In the genomic region with DNA sequence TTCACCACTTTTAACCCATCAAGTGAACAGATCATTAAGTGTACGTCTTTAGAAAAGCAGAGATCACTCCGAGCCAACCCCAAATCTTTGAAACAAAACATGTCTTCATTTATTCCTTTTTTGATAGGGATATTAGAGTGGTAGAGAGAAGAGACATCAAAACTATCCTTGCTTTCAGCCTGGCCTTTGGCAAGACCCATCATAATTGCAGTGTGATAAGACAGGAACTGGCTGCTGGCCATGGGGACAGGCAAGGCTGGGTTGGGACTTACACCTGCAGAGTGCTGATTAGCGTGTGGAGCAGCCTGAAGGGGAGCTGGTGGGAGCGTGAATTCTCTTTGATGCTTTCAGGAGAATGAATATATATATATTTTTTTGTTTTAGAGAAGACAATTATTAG, we compare ENCODE assay signal across 12 mouse cellular contexts. TPM values are rescaled to one million over a fixed set of nuclear protein-coding genes. Genes with fewer than 3 reads are reported as not detected.
A peak's percentile ranks its signal among the peaks of the same experiment; 100 is the strongest.
DNase-seq lines count a peak whose midpoint lies in the region; ATAC-seq and TF ChIP-seq lines count a peak whose summit lies in the region.
"Had no signal": no experiment of that assay in that cellular context is flagged by ENCODE, and none has a peak within 500 bp of the region (broad histone marks: within the 10 kb centered on the region; RNA-seq: fewer than 3 reads in every experiment).

No protein-coding gene starts in this region.

- H3K27me3 ChIP-seq in midbrain, embryonic 10.5 days (ENCODE audit: low read depth, poor library complexity, severe bottlenecking) = peaks cover 26% of the 10 kb centered on the region
- H3K27me3 ChIP-seq in midbrain, postnatal 0 days (ENCODE audit: insufficient read depth, low read length) = no peaks in the 10 kb centered on the region
- H3K27me3 ChIP-seq in forebrain, postnatal 0 days (ENCODE audit: insufficient read depth, low read length) = no peaks in the 10 kb centered on the region
- peaks cover 19% of the 10 kb centered on the region for H3K27me3 ChIP-seq in limb, embryonic 10.5 days (ENCODE audit: low read depth, poor library complexity, severe bottlenecking)

- H3K9me3 ChIP-seq in midbrain, embryonic 10.5 days (replicated peaks) = no peaks in the 10 kb centered on the region
- no peaks in the 10 kb centered on the region for H3K9me3 ChIP-seq in midbrain, postnatal 0 days (ENCODE audit: low read length)
- H3K9me3 ChIP-seq in forebrain, postnatal 0 days (ENCODE audit: low read length) = no peaks in the 10 kb centered on the region
- H3K9me3 ChIP-seq in limb, embryonic 10.5 days (replicated peaks) = no peaks in the 10 kb centered on the region
- H3K9me3 ChIP-seq: heart, embryonic 15.5 days had no signal

- intact Hi-C loops in left cerebral cortex, postnatal 36 days (cut with DNase I) = loop anchor here (10.0 kb wide), 1 partner anchor 500 kb away; no protein-coding TSS in a partner anchor

- H3K4me1 ChIP-seq in midbrain, embryonic 10.5 days = peaks cover 86% of the 10 kb centered on the region
- peaks cover 4% of the 10 kb centered on the region; the same call in 1 of the 2 replicates for H3K4me1 ChIP-seq in midbrain, postnatal 0 days (ENCODE audit: insufficient read depth, low read length)
- peaks cover 14% of the 10 kb centered on the region for H3K4me1 ChIP-seq in forebrain, postnatal 0 days (ENCODE audit: insufficient read depth)
- peaks cover 7% of the 10 kb centered on the region for H3K4me1 ChIP-seq in limb, embryonic 10.5 days

- H3K27ac ChIP-seq in midbrain, embryonic 10.5 days (replicated peaks) = peak overlapping the region; percentile 78
- H3K27ac ChIP-seq in midbrain, postnatal 0 days (ENCODE audit: low read depth, low read length) = no peak overlapping the region
- H3K27ac ChIP-seq in forebrain, postnatal 0 days (ENCODE audit: low read depth, low read length) = no peak overlapping the region
- H3K27ac ChIP-seq in limb, embryonic 10.5 days = no peak overlapping the region
- H3K27ac ChIP-seq: heart, embryonic 15.5 days; layer of hippocampus, adult 2 months had no signal

- H3K9ac ChIP-seq in midbrain, postnatal 0 days (replicated peaks; ENCODE audit: low read length, poor library complexity, severe bottlenecking) = no peak overlapping the region
- no peak overlapping the region for H3K9ac ChIP-seq in forebrain, postnatal 0 days
- H3K9ac ChIP-seq: heart, embryonic 15.5 days had no signal

- H3K4me2 ChIP-seq in midbrain, postnatal 0 days (ENCODE audit: low read depth, low read length, poor library complexity, severe bottlenecking) = no peak overlapping the region
- no peak overlapping the region for H3K4me2 ChIP-seq in forebrain, postnatal 0 days (ENCODE audit: low read depth)
- H3K4me2 ChIP-seq: heart, embryonic 15.5 days had no signal

- no peak overlapping the region for H3K4me3 ChIP-seq in midbrain, embryonic 10.5 days
- no peak overlapping the region for H3K4me3 ChIP-seq in midbrain, postnatal 0 days (ENCODE audit: low read depth, low read length)
- H3K4me3 ChIP-seq in forebrain, postnatal 0 days (ENCODE audit: low read depth, low read length) = no peak overlapping the region
- H3K4me3 ChIP-seq in limb, embryonic 10.5 days = no peak overlapping the region
- H3K4me3 ChIP-seq: heart, embryonic 15.5 days; layer of hippocampus, adult 2 months had no signal

- TF ChIP-seq CTCF in midbrain, postnatal 0 days (IDR thresholded peaks at IDR 0.05) = no peak
- TF ChIP-seq CTCF in forebrain, postnatal 0 days (IDR thresholded peaks at IDR 0.05; ENCODE audit: low read depth) = no peak

- no peak for ATAC-seq in midbrain, postnatal 0 days (ENCODE audit: low FRiP score)
- peak; percentile 69 for ATAC-seq in common myeloid progenitor, adult 5-6 weeks (replicated peaks; ENCODE audit: low read depth, poor library complexity, severe bottlenecking)
- ATAC-seq in forebrain, postnatal 0 days = peak; percentile 16; the same call in 1 of the 2 replicates

- DNase-seq in midbrain, embryonic 10.5 days (ENCODE audit: low spot score) = no peak
- DNase-seq in midbrain, postnatal 0 days (ENCODE audit: low spot score) = no peak
- peak; percentile 24 for DNase-seq in forebrain, postnatal 0 days
- DNase-seq in spleen, postnatal 10 days (ENCODE audit: low spot score in 2 of 2) = peak; percentile 78 to 92
- DNase-seq in limb, embryonic 10.5 days (ENCODE audit: low spot score) = no peak
- DNase-seq in left cerebral cortex, postnatal 36 days (ENCODE audit: low spot score in 2 of 2) = no peak
- DNase-seq: kidney, adult 11 months; lung, postnatal 14 days; retina, postnatal 1 day had no signal

- H3K36me3 ChIP-seq in midbrain, embryonic 10.5 days = no peaks in the 10 kb centered on the region
- no peaks in the 10 kb centered on the region for H3K36me3 ChIP-seq in midbrain, postnatal 0 days (ENCODE audit: insufficient read depth, low read length)
- no peaks in the 10 kb centered on the region for H3K36me3 ChIP-seq in forebrain, postnatal 0 days (ENCODE audit: insufficient read depth)
- no peaks in the 10 kb centered on the region for H3K36me3 ChIP-seq in limb, embryonic 10.5 days
- H3K36me3 ChIP-seq: heart, embryonic 15.5 days had no signal

- 63% methylated on average over 4 of the region's 4 CpGs for WGBS in midbrain, embryonic 10.5 days
- WGBS in midbrain, postnatal 0 days = 33% methylated on average over 4 of the region's 4 CpGs
- WGBS in forebrain, postnatal 0 days = 17% methylated on average over 4 of the region's 4 CpGs
- 71% methylated on average over 4 of the region's 4 CpGs for WGBS in limb, embryonic 10.5 days

RNA-seq across cellular contexts. Expression of a gene that starts 2.2 kb away (rescaled TPM):
- polyA plus RNA-seq in midbrain, embryonic 10.5 days (2016; fragmentation: Nextera tagmentation; extraction: Ambion mirVana) = 39.0 and 48.4 TPM in 2 replicates
- total RNA-seq in midbrain, postnatal 0 days (2014; rRNA removed) = 68.5 and 73.2 TPM in 2 replicates
- 51.5 and 57.2 TPM in 2 replicates for polyA plus RNA-seq in midbrain, postnatal 0 days (2015; fragmentation: Nextera tagmentation; extraction: Ambion mirVana)
- total RNA-seq in common myeloid progenitor, adult 5-6 weeks (2017) = 24.1 and 36.8 TPM in 2 replicates
- total RNA-seq in forebrain, postnatal 0 days (2014; rRNA removed) = 57.6 and 60.9 TPM in 2 replicates
- 38.4 and 45.8 TPM in 2 replicates for polyA plus RNA-seq in forebrain, postnatal 0 days (2015; fragmentation: Nextera tagmentation; extraction: Ambion mirVana)
- 25.9 and 29.6 TPM in 2 replicates for polyA plus RNA-seq in limb, embryonic 10.5 days (2016; fragmentation: Nextera tagmentation; extraction: Ambion mirVana)
- total RNA-seq in left cerebral cortex, postnatal 36 days (2021) = 10 to 100 TPM; 33.4 to 41.0 TPM

Comparison
In these comparisons a context has a peak if more than half of its experiments do, and no peak if none do; other contexts are left out.
1. DNase-seq: peak in forebrain, postnatal 0 days (single experiment) and spleen, postnatal 10 days (2 of 2); none in midbrain, embryonic 10.5 days (single experiment), midbrain, postnatal 0 days (single experiment), limb, embryonic 10.5 days (single experiment) and left cerebral cortex, postnatal 36 days (0 of 2).